Mouse (Mus musculus) heart, postnatal 0 days (tissue): ENCODE measurements around the gene Gpr171.

Source experiments
- CTCF ChIP-seq: IDR thresholded peaks from 2 replicates; pipeline ENCODE4 v1.5.1; 2016; ENCODE audit warnings: antibody characterized with exemption, control low read depth, low read depth
- EP300 ChIP-seq: IDR thresholded peaks from 2 replicates; pipeline ENCODE4 v1.6.1; 2016; ENCODE audit warnings: antibody characterized with exemption, low read depth

DNA sequence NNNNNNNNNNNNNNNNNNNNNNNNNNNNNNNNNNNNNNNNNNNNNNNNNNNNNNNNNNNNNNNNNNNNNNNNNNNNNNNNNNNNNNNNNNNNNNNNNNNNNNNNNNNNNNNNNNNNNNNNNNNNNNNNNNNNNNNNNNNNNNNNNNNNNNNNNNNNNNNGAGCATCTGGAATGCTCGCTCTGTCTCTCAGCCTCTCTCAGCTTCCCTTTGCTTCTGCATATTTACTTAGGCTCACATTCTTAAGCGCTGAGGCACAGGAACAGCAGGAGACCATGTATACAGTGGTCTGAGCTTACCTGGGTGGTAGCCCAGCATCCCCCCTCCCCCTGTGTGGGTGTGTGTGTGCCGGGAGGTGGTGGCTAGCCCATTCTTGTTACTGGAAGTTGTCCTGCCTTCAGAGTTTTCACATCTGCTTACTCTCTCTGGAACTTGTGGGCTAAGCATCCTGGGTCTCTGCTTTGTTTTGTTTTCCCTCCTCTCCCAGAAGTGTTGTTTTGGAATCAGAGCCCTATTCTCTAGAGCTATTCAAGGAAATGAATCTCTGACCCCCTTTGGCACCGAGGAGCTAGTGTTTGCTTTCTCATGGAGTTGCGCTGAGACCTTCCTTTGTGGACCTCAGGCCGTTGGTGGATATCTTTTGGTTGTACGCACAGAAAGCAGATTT, 19.6 kb upstream of the Gpr171 start:
- TF ChIP-seq CTCF: no peak
- TF ChIP-seq EP300: no peak
